Mouse (Mus musculus): Measurements from ENCODE around the gene Unc13d.

The Unc13d gene

DNA sequence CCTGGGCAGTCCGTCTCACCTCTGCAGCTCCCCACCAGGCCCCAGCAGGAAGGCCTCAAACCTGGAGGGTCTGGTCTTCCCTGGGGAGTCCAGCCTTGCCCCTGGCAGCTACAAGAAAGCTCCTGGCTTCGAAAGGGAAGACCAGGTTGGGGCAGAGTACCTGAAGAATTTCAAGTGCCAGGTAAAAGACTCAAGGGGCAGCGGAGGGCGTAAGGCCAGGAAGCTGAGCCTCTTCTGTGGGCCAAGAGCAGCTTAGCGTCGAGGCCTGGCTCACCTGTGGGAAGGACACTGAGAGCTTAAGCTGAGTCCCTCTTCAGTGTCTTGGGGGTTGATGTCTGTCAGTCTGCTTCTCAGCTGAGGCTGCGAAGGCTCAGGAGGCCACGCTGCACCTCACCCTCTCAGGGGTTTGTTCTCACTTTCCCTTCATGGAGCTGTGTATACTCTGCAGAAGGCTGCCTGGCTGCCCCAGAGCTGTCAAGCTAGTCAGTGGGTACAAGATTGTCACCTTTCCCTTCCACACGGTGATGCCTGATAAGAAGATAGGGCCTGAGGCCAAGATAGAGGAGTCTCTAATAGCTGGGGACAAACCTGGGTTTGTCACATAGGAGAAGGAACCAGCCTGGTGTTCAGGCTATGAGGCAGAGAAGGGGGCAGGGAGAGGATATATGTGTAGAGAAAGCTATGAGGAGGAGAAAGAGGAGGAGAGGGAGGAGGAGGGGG lies 24.1 kb downstream of the Unc13d start:
- CTCF ChIA-PET: no interaction called here
- POLR2A ChIA-PET: interaction anchor here (0.6 to 7.1 kb wide), 17 partner anchors 11 to 275 kb away, joined by 3 to 56 read pairs (median 3); partner anchors contain the start of gene Unk (in 1 of the 4)

DNA sequence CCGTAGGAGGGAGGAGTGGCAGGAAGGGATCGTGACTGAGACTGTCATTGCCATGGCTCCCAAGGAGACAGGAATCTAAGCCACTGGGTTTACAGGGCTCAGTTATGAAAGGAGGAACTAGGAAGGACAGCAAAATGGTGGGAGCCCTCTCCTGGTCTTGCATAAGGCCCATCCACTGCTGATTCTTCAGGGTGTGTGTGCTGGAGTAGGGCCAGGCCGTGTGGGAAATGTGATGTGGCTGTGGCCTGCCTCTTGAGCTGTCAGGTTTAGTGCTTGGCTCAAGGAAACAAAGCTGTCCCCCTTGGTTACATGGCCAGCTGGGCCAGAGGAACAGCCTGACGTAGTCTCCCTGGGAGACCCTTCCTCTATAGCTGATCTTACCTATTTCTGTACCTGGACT lies 27.6 kb downstream of the Unc13d start:
- CTCF ChIA-PET: interaction anchor here in 2 of 4 experiments (0.6 to 1.7 kb wide), 2 partner anchors 8 to 407 kb away, joined by 3 to 5 read pairs; no protein-coding TSS in a partner anchor
- POLR2A ChIA-PET: interaction anchor here in 2 of 4 experiments (0.7 to 7.1 kb wide), 11 partner anchors 10 to 40 kb away, joined by 3 to 56 read pairs (median 7); partner anchors contain the start of gene Unk (in 1 of the 2)

DNA sequence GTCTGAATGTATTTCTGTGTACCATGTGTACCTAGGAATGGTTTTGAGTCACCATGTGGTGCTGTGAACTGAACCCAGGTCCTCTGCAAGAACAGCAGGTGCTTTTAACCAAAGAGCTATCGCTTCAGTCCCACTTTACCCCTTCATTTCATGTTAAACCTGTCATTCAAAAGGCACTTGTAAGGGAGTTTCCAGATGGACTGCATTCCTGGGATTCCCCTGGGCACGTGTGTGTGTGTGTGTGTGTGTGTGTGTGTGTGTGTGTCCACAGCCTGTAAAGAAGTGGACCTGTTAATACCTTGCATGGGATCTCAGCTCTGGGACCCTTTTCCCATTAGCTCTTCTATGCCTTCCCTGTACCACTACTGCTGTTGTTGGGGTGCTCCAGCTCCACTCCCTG lies 28.2 kb downstream of the Unc13d start:
- ChIA-PET CTCF (interaction anchor here in 2 of 4 experiments (0.6 to 1.1 kb wide), 3 partner anchors 13 to 406 kb away, joined by 3 to 4 read pairs (median 3); no protein-coding TSS in a partner anchor), POLR2A (interaction anchor here (0.7 to 7.1 kb wide), 13 partner anchors 8 to 57 kb away, joined by 3 to 56 read pairs (median 6); partner anchors contain the start of gene Unk (in 1 of the 4))

DNA sequence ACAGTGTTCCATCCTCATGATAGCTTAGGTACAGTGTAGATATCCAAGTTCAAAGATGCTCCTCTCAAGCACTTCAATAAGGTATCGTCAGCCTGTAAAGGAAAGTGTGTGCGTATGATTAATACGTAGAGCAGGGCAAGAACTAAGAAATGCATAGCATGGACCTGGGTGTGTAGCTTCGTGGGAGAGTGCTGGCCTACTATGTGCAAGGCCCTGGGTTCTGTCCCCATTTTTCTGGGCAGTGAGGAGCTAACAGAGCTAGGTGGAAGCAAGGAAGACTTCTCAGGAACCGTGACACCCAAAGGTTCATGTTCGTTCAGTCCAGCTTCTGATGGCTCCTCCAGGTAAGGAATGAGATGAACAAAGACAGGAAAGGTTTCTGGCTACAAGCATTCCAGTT lies 32.6 kb downstream of the Unc13d start:
- ChIA-PET POLR2A (interaction anchor here in 2 of 4 experiments (1.1 to 14.0 kb wide), 10 partner anchors 8 to 170 kb away, joined by 3 to 134 read pairs (median 16); partner anchors contain the start of genes Unk (in 2 of the 2), Recql5 (in 1 of the 2) and Sap30bp (in 1 of the 2)), CTCF (interaction anchor here in 1 of 4 experiments (0.7 kb wide), 1 partner anchor 10 kb away, joined by 3 read pairs; no protein-coding TSS in a partner anchor)

DNA sequence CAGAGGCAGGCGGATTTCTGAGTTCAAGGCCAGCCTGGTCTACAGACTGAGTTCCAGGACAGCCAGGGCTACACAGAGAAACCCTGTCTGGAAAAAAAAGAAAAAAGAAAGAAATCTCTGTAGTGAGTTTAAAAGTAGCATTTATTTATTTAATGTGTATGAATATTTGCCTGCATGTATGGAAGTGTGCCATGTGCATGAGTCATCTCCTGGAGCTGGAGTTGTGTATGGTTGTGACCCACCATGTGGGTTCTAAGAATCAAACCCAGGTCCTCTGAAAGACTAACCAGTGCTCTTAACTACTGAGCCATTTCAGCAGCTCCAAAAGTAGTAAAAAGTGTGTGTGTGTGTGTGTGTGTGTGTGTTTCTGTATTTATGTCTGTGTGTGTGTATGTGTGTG lies 34.5 kb downstream of the Unc13d start:
- POLR2A ChIA-PET: interaction anchor here in 3 of 4 experiments (0.5 to 14.0 kb wide), 11 partner anchors 10 to 436 kb away, joined by 3 to 134 read pairs (median 6); partner anchors contain the start of gene Unk (in 3 of the 3)

DNA sequence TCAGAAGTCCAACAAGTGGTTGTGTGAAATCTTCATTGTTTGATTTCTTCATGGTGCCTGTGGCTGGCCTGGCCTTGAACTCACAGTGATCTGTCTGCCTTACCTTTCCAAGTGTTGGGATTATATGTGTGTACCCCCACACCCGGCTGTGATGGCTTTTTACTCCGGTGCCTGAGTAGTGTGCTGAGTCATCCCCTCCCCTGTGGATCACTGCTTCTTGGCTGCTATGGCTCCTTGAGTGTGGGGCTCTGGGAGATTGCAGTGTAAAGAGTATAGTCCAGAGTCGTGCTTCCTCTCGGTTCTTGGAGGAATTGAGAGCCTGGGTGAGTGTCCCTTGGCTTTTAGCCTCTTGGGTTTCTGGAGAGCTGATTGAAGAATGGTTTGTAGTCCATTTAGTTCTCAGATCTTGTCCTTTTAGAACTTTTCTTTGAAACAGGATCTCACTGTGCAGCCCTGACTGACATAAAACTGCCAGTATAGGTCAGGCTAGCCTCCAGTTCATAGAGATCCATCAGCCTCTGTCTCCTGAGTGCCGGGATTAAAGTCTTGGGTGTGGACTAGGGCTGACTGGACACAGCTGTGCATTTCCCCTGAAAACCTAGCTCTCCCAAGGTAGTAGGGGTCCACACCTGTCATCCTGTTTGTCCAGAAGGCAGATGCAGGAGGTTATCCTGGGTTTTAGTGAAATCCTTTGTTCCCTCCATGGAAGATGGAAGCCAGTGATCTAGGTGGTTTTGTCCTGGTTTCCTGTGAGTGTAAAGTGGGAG lies 35.2 kb downstream of the Unc13d start:
- CTCF ChIA-PET: interaction anchor here in 3 of 4 experiments (0.5 to 0.9 kb wide), 5 partner anchors 8 to 55 kb away, joined by 3 to 16 read pairs (median 3); no protein-coding TSS in a partner anchor
- POLR2A ChIA-PET: interaction anchor here in 2 of 4 experiments (0.5 to 14.0 kb wide), 14 partner anchors 10 to 436 kb away, joined by 3 to 134 read pairs (median 4); partner anchors contain the start of genes Unk (in 2 of the 2) and Mrpl38 (in 1 of the 2)

More for the DNA sequence above, 34.5 kb downstream of the Unc13d start:
- CTCF ChIA-PET: interaction anchor here in 2 of 4 experiments (0.6 to 0.7 kb wide), 4 partner anchors 56 to 162 kb away, joined by 3 to 16 read pairs (median 4); no protein-coding TSS in a partner anchor

DNA sequence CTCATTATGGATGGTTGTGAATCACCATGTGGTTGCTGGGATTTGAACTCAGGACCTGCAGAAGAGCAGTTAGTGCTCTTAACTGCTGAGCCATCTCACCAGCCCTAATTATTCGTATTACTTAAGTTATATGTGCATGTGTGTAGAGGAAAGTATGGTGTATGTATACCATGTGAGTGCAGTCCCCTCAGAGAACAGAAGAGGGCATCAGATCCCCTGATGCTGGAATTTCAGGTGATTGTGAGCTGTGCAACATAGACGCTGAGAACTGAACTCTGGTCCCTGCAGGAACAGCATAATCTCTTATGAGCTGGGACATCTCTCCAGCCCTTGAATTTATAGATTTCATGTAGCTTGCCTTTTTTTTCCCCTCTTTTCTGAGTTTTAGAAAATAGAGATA lies 35.9 kb downstream of the Unc13d start:
- CTCF ChIA-PET: interaction anchor here in 2 of 4 experiments (0.5 to 0.9 kb wide), 4 partner anchors 9 to 38 kb away, joined by 3 to 5 read pairs (median 3); no protein-coding TSS in a partner anchor
- POLR2A ChIA-PET: interaction anchor here in 3 of 4 experiments (0.6 to 14.0 kb wide), 13 partner anchors 10 to 102 kb away, joined by 3 to 134 read pairs (median 4); partner anchors contain the start of genes Unk (in 2 of the 3), H3f3b (in 1 of the 3) and Mrpl38 (in 1 of the 3)

DNA sequence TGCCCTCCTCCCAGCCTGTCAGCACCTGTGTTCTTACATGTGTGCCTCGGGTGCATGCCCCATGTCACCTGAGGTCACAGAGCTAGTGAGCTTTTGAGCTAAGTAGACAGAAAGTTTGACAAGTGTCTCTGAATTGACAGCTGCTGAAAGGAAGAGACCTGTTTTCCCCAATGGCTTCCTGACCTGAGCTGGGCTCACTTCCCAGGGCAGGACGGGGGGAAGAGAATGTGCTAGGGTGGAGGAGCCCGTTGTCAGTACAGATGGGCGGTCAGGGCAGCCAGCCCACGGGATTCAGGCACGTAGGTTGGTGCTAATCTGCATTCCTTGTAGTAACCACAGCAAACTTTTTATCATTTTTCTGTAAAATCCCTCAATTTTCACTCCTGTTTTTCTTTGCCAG lies 37.2 kb downstream of the Unc13d start:
- CTCF ChIA-PET: no interaction called here
- POLR2A ChIA-PET: interaction anchor here in 3 of 4 experiments (1.3 to 14.0 kb wide), 9 partner anchors 9 to 38 kb away, joined by 3 to 134 read pairs (median 22); partner anchors contain the start of gene Unk (in 2 of the 3)

DNA sequence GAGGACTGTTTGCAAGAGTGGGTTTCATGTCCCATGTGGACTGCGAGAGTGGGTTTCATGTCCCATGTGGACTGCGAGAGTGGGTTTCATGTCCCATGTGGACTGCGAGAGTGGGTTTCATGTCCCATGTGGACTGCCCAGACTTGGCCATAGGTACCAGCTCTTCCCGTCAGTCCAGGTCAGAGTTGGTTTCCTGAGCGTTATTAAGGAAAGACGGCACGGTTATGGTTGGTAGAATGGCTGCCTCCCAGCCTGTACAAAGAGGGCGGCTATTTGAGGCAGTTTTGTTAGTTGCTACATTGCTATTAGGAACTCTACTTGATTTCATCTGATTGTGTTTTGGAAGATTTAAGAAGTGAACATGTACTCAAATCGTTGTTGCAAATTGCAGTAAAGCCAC lies 39.9 kb downstream of the Unc13d start:
- POLR2A ChIA-PET: interaction anchor here in 3 of 4 experiments (0.6 to 14.0 kb wide), 8 partner anchors 8 to 501 kb away, joined by 3 to 134 read pairs (median 6); partner anchors contain the start of gene Unk (in 1 of the 3)

DNA sequence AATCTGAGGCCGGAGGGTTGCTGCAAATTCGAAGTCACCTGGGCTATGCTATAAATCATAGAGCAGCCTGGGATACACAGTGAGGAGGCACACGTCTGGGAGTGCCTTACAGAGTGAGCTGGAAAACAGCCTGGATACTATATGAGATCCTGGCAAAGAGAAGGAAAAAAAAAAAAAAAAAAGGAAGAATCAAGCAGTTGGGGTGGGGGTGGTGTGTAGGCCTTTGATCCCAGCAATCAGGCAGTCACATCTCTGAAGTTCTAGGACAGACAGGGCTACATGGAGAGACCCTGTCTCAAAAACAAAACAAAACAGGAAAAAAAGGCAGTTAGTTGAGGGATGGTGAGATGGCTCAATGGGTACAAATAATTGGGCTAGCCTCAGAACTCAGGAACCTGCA lies 41.1 kb downstream of the Unc13d start:
- CTCF ChIA-PET: interaction anchor here in 3 of 4 experiments (0.6 to 0.7 kb wide), 4 partner anchors 32 to 583 kb away, joined by 3 to 7 read pairs (median 4); no protein-coding TSS in a partner anchor
- POLR2A ChIA-PET: interaction anchor here in 3 of 4 experiments (0.8 to 14.0 kb wide), 7 partner anchors 10 to 17 kb away, joined by 3 to 134 read pairs (median 4); no protein-coding TSS in a partner anchor

More for the DNA sequence above, 39.9 kb downstream of the Unc13d start:
- CTCF ChIA-PET: no interaction called here

DNA sequence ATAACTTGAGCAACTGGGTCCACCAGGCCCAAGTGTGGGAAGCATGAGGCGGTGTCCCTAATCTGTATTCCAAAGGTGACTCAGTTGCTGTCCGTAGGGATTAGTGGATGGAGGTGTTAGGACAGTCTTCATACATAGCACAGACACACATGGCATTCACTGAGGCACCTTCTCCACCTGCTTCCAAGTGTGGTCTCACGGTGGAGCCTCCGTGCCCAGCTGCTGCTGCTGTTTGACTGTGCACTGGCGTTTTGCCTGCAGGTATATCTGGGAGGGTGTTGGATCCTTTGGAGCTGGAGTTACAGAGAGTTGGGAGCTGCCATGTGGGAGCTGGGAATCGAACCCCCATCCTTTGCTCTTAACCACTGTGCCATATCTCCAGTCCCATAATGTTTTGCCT lies 43.2 kb downstream of the Unc13d start:
- CTCF ChIA-PET: interaction anchor here in 2 of 4 experiments (0.6 to 2.1 kb wide), 2 partner anchors 41 to 75 kb away, joined by 4 to 5 read pairs; no protein-coding TSS in a partner anchor
- POLR2A ChIA-PET: interaction anchor here in 3 of 4 experiments (0.8 to 14.0 kb wide), 6 partner anchors 8 to 24 kb away, joined by 3 to 134 read pairs (median 22); no protein-coding TSS in a partner anchor

DNA sequence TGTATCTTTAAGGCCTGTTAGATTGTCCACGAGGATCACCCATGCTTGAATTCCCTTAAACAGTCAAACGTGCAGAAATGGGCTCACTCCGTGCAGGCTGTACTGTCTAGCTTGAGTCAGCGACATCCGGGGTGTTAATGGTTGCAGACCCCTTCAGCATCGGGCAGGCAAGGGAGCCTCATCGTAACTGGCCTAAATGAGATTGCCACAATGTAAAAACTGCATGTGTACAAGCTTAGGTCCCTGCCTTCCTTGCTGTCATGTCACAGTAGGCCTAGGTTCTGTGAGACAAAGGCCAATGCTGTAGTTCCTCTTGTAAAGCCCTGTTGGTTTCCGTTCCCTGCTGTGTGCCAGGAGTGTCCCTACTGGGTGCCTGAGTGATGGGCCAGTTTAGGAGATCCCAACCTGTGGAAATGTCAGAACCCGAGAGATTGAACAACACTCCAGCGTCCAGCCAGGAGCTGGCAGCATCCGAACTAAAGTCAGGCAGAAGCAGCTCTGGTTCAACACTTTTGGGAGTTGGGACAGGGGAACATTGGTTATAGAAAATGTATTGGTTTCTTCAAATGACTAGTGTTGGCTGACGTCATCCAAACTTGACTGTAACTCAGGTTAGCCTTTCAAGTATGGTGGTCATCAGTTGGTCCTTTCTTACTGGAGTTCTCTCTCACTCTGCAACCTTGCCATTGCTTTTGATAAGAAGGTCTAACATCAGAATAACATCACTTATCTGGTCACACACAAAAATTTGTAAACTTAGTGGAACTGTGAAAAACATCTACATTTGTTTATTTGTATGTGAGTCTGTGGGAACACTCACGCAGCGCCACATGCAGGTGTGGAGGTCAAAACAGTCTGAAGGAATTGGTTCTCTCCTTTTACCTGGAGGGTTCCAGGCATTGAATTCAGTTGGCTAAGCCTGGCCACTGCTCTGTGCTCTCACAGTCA lies 46.6 kb downstream of the Unc13d start:
- ChIA-PET CTCF (interaction anchor here in 1 of 4 experiments (0.6 to 1.4 kb wide), 3 partner anchors 11 to 457 kb away, joined by 3 to 9 read pairs (median 4); no protein-coding TSS in a partner anchor), POLR2A (interaction anchor here (0.5 to 6.0 kb wide), 55 partner anchors 8 to 1305 kb away, joined by 3 to 71 read pairs (median 4); partner anchors contain the start of genes Mrpl38 (in 3 of the 4), Galk1 (in 2 of the 4), Itgb4 (in 2 of the 4) and Smim5 (in 1 of the 4))

DNA sequence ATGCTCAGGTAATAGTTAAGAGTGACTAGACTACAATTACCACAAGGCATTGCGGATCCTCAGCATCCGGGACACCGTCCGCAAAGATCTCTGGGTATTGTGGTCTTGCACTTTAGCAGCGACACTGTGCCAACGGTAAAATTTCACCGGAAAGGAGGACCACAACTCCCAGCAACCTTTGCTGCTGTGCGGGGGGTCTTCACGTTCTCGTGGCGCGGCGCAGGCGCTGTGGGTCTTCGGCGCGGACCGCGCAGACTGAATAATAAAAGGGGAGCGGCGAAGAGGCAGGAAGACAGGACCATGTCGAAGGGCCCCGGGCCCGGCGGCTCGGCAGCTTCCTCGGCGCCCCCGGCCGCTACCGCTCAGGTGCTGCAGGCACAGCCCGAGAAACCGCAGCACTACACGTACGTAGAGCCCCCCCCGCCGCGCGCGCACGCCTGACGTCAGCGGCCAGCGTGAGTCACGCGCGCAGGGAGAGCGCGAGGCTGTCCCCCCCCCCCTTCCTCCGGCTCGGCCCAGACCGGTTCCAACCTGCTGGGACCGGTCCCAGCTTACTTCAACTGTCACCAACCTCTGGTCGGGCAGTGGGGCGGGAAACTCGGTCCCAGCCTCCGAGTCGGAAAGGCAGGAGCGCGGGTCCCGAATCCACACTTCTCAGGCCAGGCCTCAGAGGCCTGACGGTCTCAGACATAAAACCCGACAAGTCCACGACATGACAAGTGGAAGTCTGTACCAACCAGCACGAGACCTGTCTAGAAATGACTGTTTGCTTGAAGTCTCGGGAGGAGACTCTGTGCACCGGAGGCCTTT lies 47.5 kb downstream of the Unc13d start, which contains the start of gene Unk:
Gene Unk, plus strand, starts transcription at position 235 of the 810 bp plus-strand sequence.
- POLR2A ChIA-PET: interaction anchor here (0.5 to 6.0 kb wide), 55 partner anchors 8 to 911 kb away, joined by 3 to 71 read pairs (median 4); partner anchors contain the start of genes Galk1 (in 3 of the 4), Mrpl38 (in 3 of the 4), Fbf1 (in 1 of the 4) and Itgb4 (in 1 of the 4)
- CTCF ChIA-PET: interaction anchor here in 2 of 4 experiments (0.6 to 1.4 kb wide), 3 partner anchors 17 to 458 kb away, joined by 3 to 4 read pairs (median 3); no protein-coding TSS in a partner anchor

DNA sequence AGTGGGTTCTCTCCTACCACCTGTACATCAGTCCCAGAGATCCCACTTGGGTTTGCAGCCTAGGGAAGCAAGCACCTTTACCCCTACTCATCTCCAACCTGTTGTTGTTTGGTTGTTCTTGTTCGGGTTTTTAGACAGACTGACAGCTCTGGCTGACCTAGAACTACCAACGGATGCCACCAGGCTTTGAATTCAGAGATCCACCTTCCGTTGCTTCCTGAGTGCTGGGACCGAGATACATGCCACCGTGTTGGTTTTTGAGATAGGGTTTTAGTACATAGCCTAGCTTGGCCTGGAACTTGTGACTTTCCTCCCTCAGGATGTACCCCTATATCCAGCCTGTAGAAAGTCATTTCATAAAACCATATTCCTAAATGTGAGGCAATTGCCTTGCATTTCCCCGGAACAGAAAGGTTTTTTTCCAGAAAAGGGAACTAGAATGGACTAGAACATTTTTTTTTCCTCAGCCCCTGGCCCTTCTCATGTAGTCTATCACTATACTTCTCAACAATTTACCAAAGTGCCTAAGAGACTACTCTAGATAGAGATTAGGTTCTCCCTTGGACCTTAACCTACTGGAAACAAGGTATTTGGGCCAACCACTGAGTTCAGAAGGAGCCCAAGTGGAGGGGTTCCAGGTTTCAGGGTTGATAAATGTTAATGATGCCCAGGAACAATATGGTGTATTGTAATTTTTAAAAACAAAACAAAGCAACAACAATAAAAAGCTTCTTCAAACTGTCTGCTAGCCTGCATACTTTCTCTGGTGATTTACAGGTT lies 48.5 kb downstream of the Unc13d start:
- ChIA-PET POLR2A (interaction anchor here in 2 of 4 experiments (0.8 to 6.0 kb wide), 19 partner anchors 9 to 210 kb away, joined by 3 to 71 read pairs (median 6); partner anchors contain the start of genes Galk1 (in 2 of the 2), Mrpl38 (in 2 of the 2), Fbf1 (in 1 of the 2) and Recql5 (in 1 of the 2)), CTCF (interaction anchor here in 1 of 4 experiments (0.7 kb wide), 1 partner anchor 298 kb away, joined by 3 read pairs; no protein-coding TSS in a partner anchor)

All from embryonic stem cell, embryonic (primary cell).